Mouse (Mus musculus) liver, embryonic 14 days (tissue): ENCODE results near the gene Olfr1457. TPM values are rescaled to one million over a fixed set of nuclear protein-coding genes. Genes with fewer than 3 reads are reported as not detected.

Source experiments
- polyA plus RNA-seq: library from polyadenylated mRNA; depleted of rRNA; stranded (reverse); fragments of >200 nt; gene quantifications from 2 replicates; pipeline ENCODE4 v1.2.3, GENCODE M21; 2012; rRNA removed

Gene Olfr1457
- polyA plus RNA-seq: not detected in 2 replicates

GRCm38 (mm10) chr19:13097791-13098190, at the start of gene Olfr1457:
Gene Olfr1457, minus strand, starts transcription at chr19:13097891.

GRCm38 (mm10) chr19:13106675-13107074, 9.0 kb upstream of the Olfr1457 start, which contains the start of gene Olfr1458:
Gene Olfr1458, minus strand, starts transcription at chr19:13106775.

GRCm38 (mm10) chr19:13060310-13060709, 37.4 kb downstream of the Olfr1457 start, which contains the start of gene Olfr1454:
Gene Olfr1454, plus strand, starts transcription at chr19:13060610.

Other genes with a start within 250 kb of the Olfr1457 start
- gene Olfr1444, start 240.6 kb downstream of the Olfr1457 start, polyA plus RNA-seq: not detected in 2 replicates
- gene Olfr1445, start 214.0 kb downstream of the Olfr1457 start, polyA plus RNA-seq: not detected in 2 replicates
- not detected in 2 replicates for gene Olfr1446, start 204.4 kb downstream of the Olfr1457 start, polyA plus RNA-seq
- not detected in 2 replicates for gene Olfr1447, start 194.1 kb downstream of the Olfr1457 start, polyA plus RNA-seq
- gene Olfr1448, start 173.5 kb downstream of the Olfr1457 start, polyA plus RNA-seq: not detected in 2 replicates
- gene Olfr1449, start 167.1 kb downstream of the Olfr1457 start, polyA plus RNA-seq: not detected in 2 replicates
- not detected in 2 replicates for gene Olfr1450, start 147.6 kb downstream of the Olfr1457 start, polyA plus RNA-seq
- not detected in 2 replicates for gene Olfr1451, start 102.9 kb downstream of the Olfr1457 start, polyA plus RNA-seq
- not detected in 2 replicates for gene Olfr1453, start 69.6 kb downstream of the Olfr1457 start, polyA plus RNA-seq
- not detected in 2 replicates for gene Olfr1454, start 37.3 kb downstream of the Olfr1457 start, polyA plus RNA-seq
- gene Olfr1458, start 8.9 kb upstream of the Olfr1457 start, polyA plus RNA-seq: not detected in 2 replicates
- not detected in 2 replicates for gene Olfr1459, start 51.7 kb upstream of the Olfr1457 start, polyA plus RNA-seq
- gene Olfr1461, start 65.1 kb upstream of the Olfr1457 start, polyA plus RNA-seq: not detected in 2 replicates
- gene Olfr1462, start 87.8 kb upstream of the Olfr1457 start, polyA plus RNA-seq: not detected in 2 replicates
- gene Olfr1463, start 133.4 kb upstream of the Olfr1457 start, polyA plus RNA-seq: not detected in 2 replicates
- not detected in 2 replicates for gene Olfr1465, start 217.7 kb upstream of the Olfr1457 start, polyA plus RNA-seq
- gene Olfr1466, start 241.0 kb upstream of the Olfr1457 start, polyA plus RNA-seq: not detected in 2 replicates